Comparison of ENCODE assay signal across 9 mouse cellular contexts in the genomic region with DNA sequence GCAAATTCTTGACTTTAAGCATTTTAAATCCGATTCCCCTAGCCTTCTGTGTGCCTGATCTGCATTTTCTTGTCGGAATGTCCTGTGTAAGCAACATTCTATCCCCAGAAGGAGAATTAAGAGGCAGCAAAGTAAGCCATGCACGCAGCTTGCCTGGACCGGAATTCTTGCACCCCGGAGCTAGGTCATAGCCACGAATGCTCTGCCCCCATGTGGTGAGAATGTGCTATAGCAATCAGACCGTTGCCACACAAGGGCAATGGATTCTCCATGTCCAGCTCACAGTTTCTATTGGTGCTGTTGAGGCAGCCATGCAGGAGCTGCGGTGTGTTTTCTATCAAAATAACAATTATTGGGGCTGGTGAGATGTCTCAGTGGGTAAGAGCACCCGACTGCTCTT. TPM values are rescaled to one million over a fixed set of nuclear protein-coding genes. Genes with fewer than 3 reads are reported as not detected.
DNase-seq lines count a peak whose midpoint lies in the region; TF ChIP-seq lines count a peak whose summit lies in the region.
"Had no signal": no experiment of that assay in that cellular context is flagged by ENCODE, and none has a peak within 500 bp of the region (broad histone marks: within the 10 kb centered on the region; RNA-seq: fewer than 3 reads in every experiment).

No protein-coding gene starts in this region.

- peak; percentile 89 for TF ChIP-seq CTCF in heart, adult 2 months (IDR thresholded peaks at IDR 0.05)
- TF ChIP-seq CTCF in lung, adult 2 months (IDR thresholded peaks at IDR 0.05; ENCODE audit: insufficient read depth, low read length): peak; percentile 98
- peak; percentile 70; the same call in 1 of the 2 replicates for TF ChIP-seq CTCF in thymus, adult 2 months (IDR thresholded peaks at IDR 0.05; ENCODE audit: borderline replicate concordance, control insufficient read depth, extremely low read depth, insufficient read depth, low read length, poor library complexity)

- no peaks in the 10 kb centered on the region for H3K79me2 ChIP-seq in heart, adult 2 months (replicated peaks; ENCODE audit: control insufficient read depth, insufficient read depth, low read length)

- no peak for TF ChIP-seq POLR2A in heart, adult 2 months (IDR thresholded peaks at IDR 0.05; ENCODE audit: insufficient read depth, low read depth, low read length)
- TF ChIP-seq POLR2A in lung, adult 2 months (IDR thresholded peaks at IDR 0.05; ENCODE audit: borderline replicate concordance, extremely low read depth, low read depth, low read length): no peak
- no peak for TF ChIP-seq POLR2A in thymus, adult 2 months (IDR thresholded peaks at IDR 0.05; ENCODE audit: control insufficient read depth, extremely low read depth, insufficient read depth, low read length, poor library complexity)

- intact Hi-C loops in heart, adult 2 months (cut with DNase I): loop anchor here (5.0 kb wide), 1 partner anchor 61 kb away; no protein-coding TSS in a partner anchor

- no peak overlapping the region for H3K4me3 ChIP-seq in heart, adult 2 months
- no peak overlapping the region for H3K4me3 ChIP-seq in lung, adult 2 months (replicated peaks; ENCODE audit: extremely low read depth, low read depth, low read length)
- H3K4me3 ChIP-seq in thymus, adult 2 months (ENCODE audit: control insufficient read depth, insufficient read depth, low read length): no peak overlapping the region
- H3K4me3 ChIP-seq: heart, embryonic 15.5 days had no signal

- 0 out of 2 replicates have a peak, but pooled peaks have one; percentile 59 for TF ChIP-seq EP300 in heart, adult 2 months (IDR thresholded peaks at IDR 0.05; ENCODE audit: insufficient read depth, low read depth, low read length)

- peaks cover 2% of the 10 kb centered on the region; the same call in 1 of the 2 replicates for H3K27me3 ChIP-seq in heart, adult 2 months (ENCODE audit: control insufficient read depth, insufficient read depth, low read length)
- no peaks in the 10 kb centered on the region for H3K27me3 ChIP-seq in thymus, adult 2 months (ENCODE audit: control insufficient read depth, insufficient read depth, low read length)
- H3K27me3 ChIP-seq: heart, embryonic 15.5 days had no signal

- DNase-seq in CD8-positive naive resting alpha-beta T cell, adult 2 months (ENCODE audit: low read depth in 2 of 2, low spot score in 2 of 2): peak; percentile 14 to 44
- peak; percentile 87 for DNase-seq in adrenal gland, postnatal 14 days
- peak; percentile 85 for DNase-seq in embryo, embryonic 9.5 days (ENCODE audit: extremely low spot score)
- peak; percentile 68 to 71 for DNase-seq in heart, adult 2 months
- peak; percentile 89 for DNase-seq in kidney, postnatal 14 days
- DNase-seq in lung, adult 2 months: peak; percentile 62
- peak; percentile 60 for DNase-seq in ovary, postnatal 10 days (ENCODE audit: low spot score)
- peak; percentile 65 for DNase-seq in thymus, adult 2 months

- 9% methylated on average over 9 of the region's 9 CpGs for WGBS in heart, adult 2 months
- WGBS in lung, adult 2 months: 5% methylated on average over 9 of the region's 9 CpGs
- WGBS in thymus, adult 2 months: 10% methylated on average over 9 of the region's 9 CpGs

- H3K36me3 ChIP-seq in heart, adult 2 months (ENCODE audit: control insufficient read depth, insufficient read depth, low read length): no peaks in the 10 kb centered on the region
- H3K36me3 ChIP-seq in thymus, adult 2 months (ENCODE audit: control insufficient read depth, insufficient read depth, low read length): no peaks in the 10 kb centered on the region
- H3K36me3 ChIP-seq: heart, embryonic 15.5 days had no signal

- no peak overlapping the region for H3K9ac ChIP-seq in heart, adult 2 months (ENCODE audit: low read depth, low read length)
- H3K9ac ChIP-seq: heart, embryonic 15.5 days had no signal

- no peaks in the 10 kb centered on the region; the same call in 1 of the 2 replicates for H3K4me1 ChIP-seq in heart, adult 2 months (ENCODE audit: control insufficient read depth, insufficient read depth, low read length)
- H3K4me1 ChIP-seq in lung, adult 2 months (ENCODE audit: control insufficient read depth, insufficient read depth, low read length): no peaks in the 10 kb centered on the region
- no peaks in the 10 kb centered on the region for H3K4me1 ChIP-seq in thymus, adult 2 months (replicated peaks; ENCODE audit: control insufficient read depth, insufficient read depth, low read length)

- H3K27ac ChIP-seq in heart, adult 2 months: no peak overlapping the region
- no peak overlapping the region for H3K27ac ChIP-seq in thymus, adult 2 months (ENCODE audit: control insufficient read depth, insufficient read depth, low read length)
- H3K27ac ChIP-seq: heart, embryonic 15.5 days had no signal

RNA-seq across cellular contexts. Expression of a gene that starts 15.0 kb away (rescaled TPM):
- total RNA-seq in adrenal gland, postnatal 14 days (2021): not detected in 2 replicates
- 1 to 10 TPM in 1 of 2 experiments, under 1 TPM in 1; 0.78 to 1.2 TPM for total RNA-seq in heart, adult 2 months (2021)
- polyA plus RNA-seq in heart, adult 2 months (2012; rRNA removed): 0.14 and 0.20 TPM in 2 replicates
- not detected in 2 replicates for polyA plus RNA-seq in lung, adult 2 months (2012; rRNA removed)
- 0.03 TPM in 1 of 2 replicates, not detected in the other for polyA plus RNA-seq in thymus, adult 2 months (2012; rRNA removed)
- polyA plus RNA-seq: heart, embryonic 15.5 days had no signal

RNA-seq across cellular contexts. Expression of a gene that starts 23.0 kb away (rescaled TPM):
- not detected in 2 replicates for total RNA-seq in adrenal gland, postnatal 14 days (2021)
- 10 to 100 TPM in 1 of 2 experiments, 1 to 10 TPM in 1; 6.9 to 11.6 TPM for total RNA-seq in heart, adult 2 months (2021)
- polyA plus RNA-seq in heart, adult 2 months (2012; rRNA removed): 34.8 and 36.5 TPM in 2 replicates
- not detected in 2 replicates for polyA plus RNA-seq in lung, adult 2 months (2012; rRNA removed)
- 0.04 and 1.5 TPM in 2 replicates for polyA plus RNA-seq in thymus, adult 2 months (2012; rRNA removed)

RNA-seq across cellular contexts. Expression of a gene that starts 35.2 kb away (rescaled TPM):
- total RNA-seq in adrenal gland, postnatal 14 days (2021): 63.6 and 68.8 TPM in 2 replicates
- total RNA-seq in heart, adult 2 months (2021): 10 to 100 TPM; 76.1 to 89.9 TPM
- 46.9 and 55.4 TPM in 2 replicates for polyA plus RNA-seq in heart, adult 2 months (2012; rRNA removed)
- polyA plus RNA-seq in lung, adult 2 months (2012; rRNA removed): 22.4 and 22.9 TPM in 2 replicates
- 28.9 and 34.6 TPM in 2 replicates for polyA plus RNA-seq in thymus, adult 2 months (2012; rRNA removed)

RNA-seq across cellular contexts. Expression of a gene that starts 44.1 kb away (rescaled TPM):
- not detected in 2 replicates for total RNA-seq in adrenal gland, postnatal 14 days (2021)
- not detected for total RNA-seq in heart, adult 2 months (2021)
- polyA plus RNA-seq in heart, adult 2 months (2012; rRNA removed): not detected in 2 replicates
- polyA plus RNA-seq in lung, adult 2 months (2012; rRNA removed): 12.5 and 17.5 TPM in 2 replicates
- 0.15 TPM in 1 of 2 replicates, not detected in the other for polyA plus RNA-seq in thymus, adult 2 months (2012; rRNA removed)

Comparison
In these comparisons a context has a peak if more than half of its experiments do, and no peak if none do; other contexts are left out.
1. DNase-seq: peak in every context shown above with its lines; median percentile 89 in kidney, postnatal 14 days; 87 in adrenal gland, postnatal 14 days; 85 in embryo, embryonic 9.5 days; 70 in heart, adult 2 months; 65 in thymus, adult 2 months; 62 in lung, adult 2 months; 60 in ovary, postnatal 10 days; 29 in CD8-positive naive resting alpha-beta T cell, adult 2 months.
2. RNA of a gene that starts 23.0 kb away (polyA plus RNA-seq): 34.8 to 36.5 TPM in heart, adult 2 months; 0.04 to 1.5 TPM in thymus, adult 2 months and not detected in lung, adult 2 months; every median in the first group is over 10 times any median in the second.
3. Peak in every context shown above with its lines, with median percentiles within 50 percentile points of each other: CTCF ChIP-seq.